Mouse (Mus musculus) E14TG2a.4 (cell line): ENCODE results near the gene Galc.

Source experiments
- CTCF ChIP-seq: conservative IDR thresholded peaks from 2 replicates; pipeline ENCODE4 v1.5.1; 2014; ENCODE audit warnings: low read length
- NANOG ChIP-seq: IDR thresholded peaks from 2 replicates; pipeline ENCODE4 v1.6.1; 2014; ENCODE audit warnings: borderline replicate concordance, low read length, mixed read lengths

DNA sequence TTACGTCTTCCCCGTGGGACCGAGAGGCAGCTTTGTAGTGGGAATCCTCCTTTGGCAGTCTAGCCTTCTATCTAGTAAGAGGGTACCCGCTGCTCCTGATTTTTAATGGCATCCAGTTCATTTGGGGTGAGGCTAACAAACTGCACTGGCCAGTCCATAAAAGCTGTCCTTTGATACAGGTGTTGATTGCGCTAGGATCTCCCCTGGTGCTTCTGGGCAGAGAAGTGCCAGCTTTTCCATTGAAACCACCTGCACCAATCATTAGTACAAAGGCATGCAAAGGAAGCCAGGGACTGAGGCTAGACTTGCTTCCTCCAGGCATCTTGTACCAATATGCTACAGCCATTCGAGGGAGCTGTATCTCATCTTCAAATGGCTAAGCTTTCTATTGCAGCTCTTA, 98.4 kb downstream of the Galc start:
- TF ChIP-seq CTCF (no peak), NANOG (no peak)
